Mouse (Mus musculus) gastrocnemius, adult 8-10 months (tissue): ENCODE data around the gene AB124611. TPM values are rescaled to one million over a fixed set of nuclear protein-coding genes. Genes with fewer than 3 reads are reported as not detected.
"Not testable (repeated sequence)": the region's sequence is repeated elsewhere in the genome, so short reads cannot be mapped to it uniquely, and the experiment has no call there.

ENCODE experiments used
- DNase-seq, 2 experiments: peaks; one replicate each; pipeline ENCODE4 v3.0.0; 2022; ENCODE audit warnings: low spot score in 2 of 2
- total RNA-seq, 4 experiments: library from RNA; stranded (reverse); gene quantifications; 2 replicates each; pipeline ENCODE4 v1.2.4; 2022

AB124611 gene
- total RNA-seq, 4 experiments from 2014 or later = 0.22 to 0.58 (median 0.48) TPM; not detected in 1

DNA sequence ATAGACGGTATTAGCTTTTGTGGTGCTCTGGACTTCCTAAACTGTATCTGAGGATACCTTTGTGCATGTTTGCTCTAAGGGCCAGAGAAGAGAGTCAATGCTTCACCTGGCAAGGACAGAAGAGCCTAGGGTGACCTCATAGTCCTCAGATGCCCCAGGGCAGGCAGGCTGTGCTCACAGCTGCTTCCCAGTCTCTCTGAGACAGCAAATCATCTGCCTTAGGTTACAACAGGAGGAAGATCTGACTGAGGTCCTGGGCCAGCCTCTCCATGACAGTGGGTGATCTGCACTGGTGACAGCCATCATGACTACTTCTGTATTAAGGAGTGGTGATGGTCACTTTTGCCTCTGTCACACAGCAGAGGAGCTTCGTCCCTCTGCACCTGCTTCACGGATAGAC lies 33.2 kb downstream of the AB124611 start:
- DNase-seq = no peak

DNA sequence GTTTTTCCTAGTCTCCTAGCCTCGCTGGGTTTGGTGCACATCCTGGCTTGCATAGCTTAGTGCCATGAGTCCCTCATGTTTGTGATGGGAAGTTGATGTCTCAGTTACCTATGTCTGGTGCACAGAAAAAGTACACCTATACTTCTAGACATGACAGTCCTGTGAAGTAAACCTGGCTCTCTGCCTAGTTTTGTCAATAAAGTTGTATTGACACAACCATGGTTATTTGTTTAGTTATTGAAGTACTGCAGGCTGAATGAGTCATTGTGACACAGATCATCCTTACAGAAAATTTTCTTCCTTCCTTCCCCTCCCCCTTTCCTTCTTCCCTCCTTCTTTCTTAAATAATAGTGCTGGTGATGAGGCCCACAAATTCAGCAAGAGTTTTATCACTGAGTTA lies 38.4 kb downstream of the AB124611 start:
- DNase-seq = no peak

DNA sequence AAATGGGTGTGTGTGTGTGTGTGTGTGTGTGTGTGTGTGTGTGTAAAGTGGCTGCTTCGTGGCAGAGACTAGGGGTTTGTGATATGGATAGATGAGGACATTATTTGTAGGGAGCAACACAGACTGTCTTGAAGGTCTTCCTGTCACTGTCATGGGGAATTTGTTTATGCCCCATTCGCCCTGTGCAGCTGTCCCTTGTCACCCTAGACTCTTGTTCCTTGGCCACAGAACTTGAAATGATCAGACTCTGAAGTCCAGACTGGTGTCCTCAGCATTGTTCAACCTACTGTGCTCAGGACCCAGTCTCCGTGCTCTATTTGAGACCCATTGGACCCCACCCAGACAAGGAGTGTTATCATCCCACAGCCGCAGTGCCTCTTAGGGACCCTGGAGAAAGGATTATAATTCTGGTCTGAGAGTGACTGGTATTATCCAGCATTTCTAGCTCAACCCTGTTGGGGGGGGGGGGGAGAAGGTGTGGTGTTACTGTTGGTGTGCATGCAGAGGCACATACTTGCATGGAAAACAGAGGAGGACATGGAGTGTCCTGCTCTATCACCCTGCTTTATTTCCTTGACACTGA lies 39.1 kb downstream of the AB124611 start:
- no peak for DNase-seq

DNA sequence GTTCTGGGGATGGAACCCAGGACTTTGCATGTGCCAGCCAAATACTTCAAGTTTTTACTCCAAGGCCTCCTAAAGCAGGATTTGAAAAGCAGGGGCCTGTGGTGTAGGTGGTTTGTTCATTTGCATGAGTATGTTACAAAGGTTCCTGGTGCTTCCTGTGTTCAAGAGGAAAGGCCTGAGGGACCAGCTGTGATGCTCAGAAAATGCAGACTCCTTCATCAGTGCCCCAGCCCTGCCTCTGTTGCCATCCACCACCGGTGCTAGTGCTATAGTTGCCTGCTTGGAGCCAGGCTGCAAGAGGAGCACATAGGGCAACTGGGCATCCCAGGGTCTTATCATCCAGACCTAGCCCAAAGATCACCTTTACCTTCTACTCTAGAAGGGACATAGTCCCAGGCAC lies 40.6 kb downstream of the AB124611 start:
- DNase-seq = no peak

DNA sequence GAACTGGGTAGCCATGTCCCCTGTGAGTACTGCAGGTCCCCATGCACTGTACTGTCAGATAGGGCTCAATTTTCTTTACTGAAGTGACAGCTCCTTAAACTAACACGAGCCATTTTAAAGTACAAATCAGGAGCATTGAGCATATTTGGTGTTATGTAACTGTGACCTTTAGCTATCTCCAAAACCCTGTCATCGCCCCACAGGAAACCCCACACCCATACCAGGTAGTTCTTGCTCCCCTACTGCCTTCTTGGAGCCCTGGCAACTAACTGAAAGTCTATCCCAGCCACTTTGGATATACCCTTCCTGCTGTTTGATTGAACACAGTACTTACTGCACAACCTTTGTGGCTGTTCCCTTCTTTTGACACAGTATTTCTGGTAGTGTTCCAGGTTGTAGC lies 41.1 kb downstream of the AB124611 start:
- DNase-seq = no peak

DNA sequence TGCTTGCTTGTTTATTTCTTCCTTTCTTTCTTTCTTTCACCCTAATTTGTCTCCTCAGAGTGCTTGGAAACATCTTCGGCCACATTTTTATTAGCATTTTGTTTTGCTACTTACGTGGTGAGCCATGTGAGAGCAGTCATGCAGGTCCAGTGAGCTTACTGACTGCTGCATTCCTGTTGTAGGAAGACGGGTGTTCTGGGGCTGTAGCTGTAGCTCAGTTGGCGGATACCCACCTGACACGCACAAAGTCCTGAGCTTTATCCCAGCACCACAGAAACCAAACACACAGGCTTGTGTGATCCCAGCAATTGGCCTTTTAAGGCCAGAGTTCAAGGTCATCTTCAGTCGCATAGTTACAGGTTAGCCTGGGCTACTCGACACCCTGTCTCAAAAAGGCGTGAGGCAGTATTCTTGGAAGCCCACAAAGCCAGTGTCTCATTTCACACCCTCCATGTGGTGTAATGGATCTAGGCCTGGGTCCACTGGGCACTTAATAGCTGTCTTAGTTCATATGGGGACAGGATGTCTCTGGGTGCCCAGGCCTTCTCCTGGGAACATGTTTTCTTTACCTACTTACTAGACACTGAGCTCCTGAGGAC lies 42.8 kb downstream of the AB124611 start:
- DNase-seq = peak in 1 of 2 experiments; percentile 47

DNA sequence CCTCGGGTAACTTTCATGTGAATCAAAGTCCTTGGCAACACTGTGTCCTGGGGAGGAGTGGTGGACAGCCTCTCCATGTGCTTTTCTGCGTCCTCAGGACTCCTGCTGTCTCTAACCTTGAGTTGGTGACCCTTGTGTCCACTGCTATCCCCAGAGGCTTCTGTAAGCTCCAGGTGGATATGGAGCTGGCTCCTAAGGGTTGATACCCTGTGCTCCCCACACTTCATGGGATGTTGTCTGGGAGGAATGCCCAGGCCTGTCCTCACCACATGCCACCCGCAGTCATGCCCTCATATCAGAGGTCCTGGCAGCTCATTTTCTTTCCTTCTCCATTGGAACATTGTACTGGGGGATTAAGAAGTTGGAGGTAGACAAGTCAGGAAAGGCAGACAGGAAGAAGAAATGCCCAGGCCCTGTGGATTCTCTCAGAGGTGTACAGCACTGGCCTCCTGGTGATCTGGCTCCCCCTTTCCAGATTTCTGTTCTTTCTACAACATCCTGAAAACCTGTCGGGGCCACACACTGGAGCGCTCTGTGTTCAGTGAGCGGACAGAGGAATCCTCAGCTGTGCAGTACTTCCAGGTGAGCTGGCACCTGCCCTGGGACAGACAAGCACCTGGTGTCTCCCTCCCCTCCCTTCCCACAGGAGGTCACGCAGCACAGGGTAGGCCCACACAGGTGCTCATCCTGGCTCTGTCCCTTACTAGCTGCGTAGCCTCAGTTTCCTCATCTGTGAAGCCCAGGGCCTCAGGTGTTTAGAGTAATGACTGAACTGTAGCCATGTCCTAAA lies 48.2 kb downstream of the AB124611 start:
- DNase-seq = no peak

DNA sequence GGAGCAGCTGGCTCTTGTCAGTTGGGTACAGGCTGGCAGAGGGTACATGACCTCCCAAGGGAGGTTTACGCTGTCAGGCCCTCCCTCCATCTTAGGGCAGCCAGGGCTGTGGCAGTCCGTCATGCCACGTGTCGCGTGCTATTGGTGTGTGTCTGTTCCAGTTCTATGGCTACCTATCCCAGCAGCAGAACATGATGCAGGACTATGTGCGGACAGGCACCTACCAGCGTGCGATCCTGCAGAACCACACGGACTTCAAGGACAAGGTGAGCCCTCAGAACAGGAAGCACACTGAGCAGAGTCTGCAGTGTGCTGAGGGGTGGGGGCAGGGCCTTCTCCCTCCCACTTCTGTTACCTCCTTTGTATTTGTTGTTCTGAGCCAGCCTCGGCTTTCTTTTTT lies 49.3 kb downstream of the AB124611 start:
- DNase-seq = no peak

DNA sequence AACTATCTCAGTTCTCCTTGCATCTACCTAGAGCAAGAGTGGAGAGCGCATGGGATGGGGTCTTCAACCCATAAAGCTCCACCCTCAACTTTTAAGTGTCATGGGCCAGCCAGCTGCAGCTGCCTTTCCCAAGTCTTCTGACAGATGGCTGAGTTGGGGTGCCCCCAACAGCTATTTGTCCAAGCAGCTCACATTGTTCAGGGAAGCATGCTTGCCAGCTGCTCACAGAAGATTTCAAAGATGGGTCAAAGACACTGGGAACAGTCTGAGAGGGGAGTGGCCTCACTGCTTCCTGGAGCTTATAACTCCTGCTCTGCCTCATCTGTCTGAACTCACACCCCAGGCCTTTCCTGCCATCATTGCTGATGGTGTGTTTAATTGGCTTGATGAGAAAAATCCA lies 50.3 kb downstream of the AB124611 start:
- no peak for DNase-seq

DNA sequence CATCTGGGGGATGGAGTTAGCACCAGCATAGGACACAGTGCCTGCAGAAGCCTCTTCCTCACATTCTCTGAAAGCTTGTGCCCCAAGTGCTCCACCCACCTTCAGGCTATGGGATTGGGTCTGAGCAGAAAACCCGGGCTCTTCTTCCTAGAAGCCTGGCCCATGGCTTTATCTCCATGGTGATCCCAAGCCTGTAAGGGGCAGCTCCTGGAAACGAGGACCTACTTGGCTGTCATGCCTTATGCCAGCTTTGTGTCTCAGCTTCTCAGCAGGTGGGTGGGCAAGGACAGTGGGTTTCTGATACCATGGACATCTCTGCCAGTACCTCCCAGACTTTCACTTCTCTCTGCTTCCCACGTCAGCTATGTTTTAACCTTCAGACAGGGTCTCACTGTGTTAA lies 52.2 kb downstream of the AB124611 start:
- DNase-seq = no peak

DNA sequence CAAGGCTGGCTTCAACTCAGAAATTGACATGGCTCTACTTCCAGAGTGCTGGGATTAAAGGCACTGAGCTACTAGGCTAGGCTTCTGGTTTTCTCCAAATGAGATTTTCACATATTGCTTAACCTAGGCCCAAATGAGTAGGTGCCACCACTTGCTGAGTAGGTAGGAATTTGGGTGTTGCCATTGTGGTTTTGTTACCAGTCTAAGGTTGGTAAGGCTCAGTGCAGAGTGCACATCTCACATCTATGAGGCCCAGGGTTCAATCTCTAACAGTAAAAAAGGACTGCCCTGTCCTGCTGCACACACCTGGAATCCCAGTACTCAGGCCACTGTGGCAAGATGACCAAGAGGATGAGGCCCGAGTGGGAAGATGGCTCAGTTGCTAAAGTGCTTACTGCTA lies 59.4 kb downstream of the AB124611 start:
- DNase-seq = no peak

DNA sequence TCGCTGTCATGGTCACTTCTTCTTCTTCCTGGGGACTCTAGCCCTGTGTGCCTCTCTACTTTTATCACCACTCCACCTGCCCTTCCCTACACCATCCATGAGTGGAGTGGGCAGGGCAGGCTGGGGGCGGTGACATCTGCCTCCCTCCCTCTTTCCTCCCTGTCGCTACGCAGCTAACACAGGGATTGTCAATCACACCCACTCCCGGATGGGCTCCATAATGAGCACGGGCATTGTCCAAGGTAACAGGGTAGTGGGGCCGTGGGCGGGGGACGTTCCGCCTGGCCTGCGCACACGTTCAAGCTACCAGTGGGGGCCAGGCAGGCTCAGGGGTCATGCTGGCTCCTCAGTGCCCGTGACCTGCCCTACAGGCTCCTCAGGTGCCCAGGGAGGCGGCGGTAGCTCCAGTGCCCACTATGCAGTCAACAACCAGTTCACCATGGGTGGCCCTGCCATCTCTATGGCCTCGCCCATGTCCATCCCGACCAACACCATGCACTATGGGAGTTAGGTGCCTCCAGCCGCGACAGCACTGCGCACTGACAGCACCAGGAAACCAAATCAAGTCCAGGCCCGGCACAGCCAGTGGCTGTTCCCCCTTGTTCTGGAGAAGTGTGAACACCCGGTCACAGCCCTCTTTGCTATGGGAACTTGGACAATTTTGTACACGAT lies 61.8 kb downstream of the AB124611 start:
- no peak for DNase-seq

DNA sequence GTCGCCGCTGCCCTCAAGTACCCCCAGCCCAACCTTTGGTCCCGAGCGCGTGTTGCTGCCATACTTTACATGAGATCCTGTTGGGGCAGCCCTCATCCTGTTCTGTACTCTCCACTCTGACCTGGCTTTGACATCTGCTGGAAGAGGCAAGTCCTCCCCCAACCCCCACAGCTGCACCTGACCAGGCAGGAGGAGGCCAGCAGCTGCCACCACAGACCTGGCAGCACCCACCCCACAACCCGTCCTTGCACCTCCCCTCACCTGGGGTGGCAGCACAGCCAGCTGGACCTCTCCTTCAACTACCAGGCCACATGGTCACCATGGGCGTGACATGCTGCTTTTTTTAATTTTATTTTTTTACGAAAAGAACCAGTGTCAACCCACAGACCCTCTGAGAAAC lies 62.4 kb downstream of the AB124611 start:
- no peak for DNase-seq

DNA sequence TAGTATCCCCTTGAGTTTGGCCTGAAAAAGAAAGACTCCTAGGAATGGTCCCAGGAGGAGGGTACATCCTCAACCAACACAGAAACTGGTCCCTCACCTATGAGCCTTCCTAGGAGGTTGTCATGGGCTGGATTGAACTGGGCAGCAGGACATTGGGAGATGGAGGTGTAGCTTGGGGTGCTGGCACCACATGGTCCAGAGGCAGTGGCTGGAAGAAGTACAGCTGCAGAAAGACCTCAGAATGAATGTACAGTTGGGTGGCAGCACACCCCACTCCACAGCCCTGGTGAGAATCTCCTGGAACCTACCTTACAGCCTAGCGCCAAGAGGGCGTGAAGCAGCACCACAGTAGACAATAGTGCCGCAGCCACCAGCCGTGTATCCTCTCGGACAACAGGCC lies 63.6 kb downstream of the AB124611 start:
- no peak for DNase-seq

DNA sequence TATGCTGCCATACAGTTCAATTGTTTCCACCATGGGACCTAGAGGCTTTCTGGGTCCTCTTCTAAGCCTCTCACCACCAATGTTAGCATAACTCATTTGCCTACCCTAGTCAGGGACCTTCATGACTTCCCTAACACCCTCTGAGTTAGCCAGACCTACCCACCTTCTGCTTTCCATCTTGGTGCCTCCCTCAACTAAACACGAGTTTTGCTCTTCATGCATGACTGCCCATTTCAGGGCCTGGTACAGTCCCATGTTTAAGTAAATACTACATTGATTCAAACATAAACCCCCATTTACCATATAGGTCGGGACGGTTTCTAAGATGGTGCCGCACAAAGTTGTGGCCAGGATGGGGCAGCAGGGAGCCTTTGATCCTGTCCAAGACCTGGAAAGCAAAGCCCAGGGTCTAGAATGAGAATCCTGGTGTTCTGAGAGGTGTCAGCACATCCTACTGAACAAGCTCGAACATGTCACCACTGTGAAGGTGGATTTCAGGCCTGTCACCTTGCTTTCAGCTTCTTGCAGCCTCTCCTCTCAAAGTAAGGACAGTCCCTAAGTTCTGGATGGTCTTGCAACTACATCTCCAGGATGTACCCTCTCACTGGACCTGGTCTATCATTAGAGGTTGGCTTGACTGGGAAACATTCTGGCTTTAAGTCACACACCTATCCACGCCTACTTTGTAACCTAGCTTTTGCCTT lies 65.3 kb downstream of the AB124611 start:
- DNase-seq = no peak

DNA sequence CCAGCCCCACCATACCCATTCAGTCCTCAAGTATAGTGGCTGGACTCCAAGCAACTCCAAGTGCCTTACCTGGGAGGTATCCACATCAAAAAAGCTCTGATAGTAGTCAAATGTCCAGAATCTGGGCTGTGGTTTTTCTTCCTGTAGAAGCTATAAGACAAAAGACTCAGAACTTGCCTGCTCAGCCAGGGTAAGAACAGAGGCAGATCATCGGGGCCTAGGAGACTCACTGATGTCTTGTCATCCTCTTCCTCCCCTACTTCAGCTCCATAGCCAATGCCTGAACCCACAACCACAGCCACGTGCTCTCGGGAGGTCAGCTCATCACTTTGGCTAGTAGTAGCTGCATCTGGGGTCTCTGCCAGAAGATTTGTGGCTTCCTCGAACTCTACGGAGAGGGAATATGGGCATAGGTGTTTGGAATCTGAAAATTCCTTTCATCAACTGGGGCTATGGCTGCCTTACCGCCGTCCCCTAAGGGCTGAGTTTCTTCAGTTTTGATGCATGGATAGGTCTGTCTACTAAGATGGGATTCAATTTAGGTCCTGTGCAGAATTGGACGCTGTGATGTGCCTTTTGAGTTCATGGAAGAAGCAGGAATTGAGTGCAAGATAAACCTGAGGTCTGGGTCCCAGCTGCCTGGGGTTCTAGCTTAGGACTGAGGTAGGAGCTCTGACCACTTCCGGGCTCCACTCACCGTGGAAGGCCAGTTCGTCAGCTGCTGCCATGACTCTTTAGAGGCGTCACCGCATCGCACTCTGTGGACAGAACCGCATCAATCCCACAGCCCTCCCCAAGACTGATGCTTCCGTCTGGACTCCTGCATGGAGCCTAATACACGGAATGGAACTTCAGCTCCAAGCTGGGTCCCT lies 66.1 kb downstream of the AB124611 start:
- DNase-seq = no peak

DNA sequence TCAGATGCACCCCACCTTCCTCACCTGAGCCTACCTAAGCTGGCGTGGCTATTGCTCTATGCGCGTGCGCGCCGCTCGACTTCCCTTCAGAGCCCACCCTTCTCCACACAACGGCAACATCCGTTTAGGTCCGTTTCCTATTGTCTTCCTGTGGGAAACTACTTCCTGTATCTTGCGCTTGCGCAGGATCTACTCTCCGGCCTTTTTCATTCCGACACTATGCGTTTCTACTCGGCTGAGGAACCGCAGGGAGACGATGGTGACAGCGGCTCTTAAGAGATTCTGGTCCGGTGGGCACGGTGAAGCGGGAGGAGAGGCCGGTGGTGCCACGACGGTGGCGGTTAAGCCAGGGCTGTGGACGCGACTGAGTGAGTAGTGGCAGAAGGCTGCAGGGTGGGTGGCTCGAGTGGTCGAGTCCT lies 66.7 kb downstream of the AB124611 start, which contains the start of the genes Timm29 and Yipf2:
TSS of gene Timm29 (plus strand) at position 20 of the 419 bp plus-strand sequence.
TSS of gene Yipf2 (minus strand) at position 126 of the 419 bp plus-strand sequence.
- DNase-seq = peak; percentile 79 to 85

DNA sequence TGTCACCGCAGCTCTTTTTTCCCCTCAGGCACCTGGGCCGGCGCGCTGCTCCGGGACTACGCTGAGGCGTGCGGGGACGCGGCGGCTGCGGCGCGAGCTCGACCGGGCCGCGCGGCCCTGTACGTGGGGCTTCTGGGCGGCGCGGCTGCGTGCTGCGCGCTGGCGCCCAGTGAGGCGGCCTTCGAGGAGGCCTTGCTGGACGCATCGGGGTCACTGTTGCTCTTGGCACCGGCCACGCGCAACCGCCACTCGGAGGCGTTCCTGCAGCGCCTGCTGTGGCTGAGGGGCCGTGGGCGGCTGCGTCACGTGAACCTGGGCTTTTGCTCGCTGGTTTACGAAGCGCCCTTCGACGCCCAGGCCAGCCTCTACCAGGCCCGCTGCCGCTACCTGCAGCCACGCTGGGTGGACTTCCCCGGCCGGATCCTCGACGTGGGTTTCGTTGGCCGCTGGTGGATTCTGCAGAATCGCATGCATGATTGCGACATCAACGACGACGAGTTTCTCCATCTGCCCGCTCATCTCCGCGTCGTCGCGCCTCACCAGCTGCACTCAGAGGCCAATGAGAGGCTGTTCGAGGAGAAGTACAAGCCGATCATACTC lies 67.2 kb downstream of the AB124611 start:
- peak in 1 of 2 experiments; percentile 28 for DNase-seq

DNA sequence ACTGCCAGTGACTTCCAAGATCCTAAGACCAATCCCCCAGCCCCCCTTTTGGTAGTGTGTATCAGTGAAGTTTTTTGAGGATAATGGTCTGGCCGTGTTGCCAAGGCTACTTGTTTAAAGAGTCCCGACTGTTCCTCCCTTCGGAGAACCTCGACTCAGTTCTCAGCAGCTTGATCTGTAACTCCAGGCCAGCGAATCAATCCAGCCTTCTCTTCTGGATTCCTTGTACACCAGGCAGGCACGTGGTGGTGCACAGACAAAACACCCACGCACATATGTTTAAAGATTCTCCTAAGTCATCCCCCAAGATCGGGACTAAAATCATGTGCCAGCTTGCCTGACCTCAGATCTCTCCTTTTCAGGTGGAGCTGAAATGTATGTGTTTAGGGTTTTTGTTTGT lies 68.4 kb downstream of the AB124611 start:
- DNase-seq = not testable (repeated sequence)

DNA sequence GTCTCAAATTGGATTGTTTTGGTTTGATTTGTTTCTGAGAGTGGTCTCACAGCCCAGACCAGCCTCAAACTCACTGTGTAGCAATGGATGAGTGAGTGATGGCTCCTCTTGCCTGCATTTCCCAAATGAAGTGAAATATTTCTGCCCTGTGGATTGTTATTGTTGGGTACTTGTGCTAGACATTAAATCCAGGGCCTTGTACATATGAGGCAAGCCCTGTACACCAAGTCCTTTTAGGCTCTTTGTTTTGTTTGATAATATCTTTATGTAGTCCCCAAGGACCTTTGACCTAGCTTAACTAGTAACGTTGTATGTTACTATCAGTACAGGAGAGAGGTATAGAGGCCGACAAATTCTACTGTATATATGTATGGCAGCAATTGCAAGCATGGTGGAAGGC lies 68.9 kb downstream of the AB124611 start:
- no peak for DNase-seq
